Mouse (Mus musculus) stomach, postnatal 0 days (tissue): ENCODE measurements around the gene Speer4c. TPM values are rescaled to one million over a fixed set of nuclear protein-coding genes. Genes with fewer than 3 reads are reported as not detected.
A peak's percentile ranks its signal among the peaks of the same experiment; 100 is the strongest.
"Not testable (repeated sequence)": the region's sequence is repeated elsewhere in the genome, so short reads cannot be mapped to it uniquely, and the experiment has no call there.

Source experiments
- ATAC-seq: fragments of 200-750 bp; cut with Nextera tagmentation; 2 replicates; pipeline ENCODE4 v1.8.0; 2017; ENCODE audit not compliant: low FRiP score, low TSS enrichment
- DNase-seq: peaks from one replicate; pipeline ENCODE4 v3.0.0-alpha.2; 2016; ENCODE audit warnings: low spot score
- H3K27ac ChIP-seq: fragments of 300-500 bp; sonication (generic); replicated peaks from 2 replicates; pipeline ENCODE4 v1.5.1; 2014; ENCODE audit warnings: mild to moderate bottlenecking, control low read depth
- H3K27me3 ChIP-seq: fragments of 300-500 bp; sonication (generic); 2 replicates; pipeline ENCODE4 v1.6.1; 2014; ENCODE audit warnings: low read length; ENCODE audit not compliant: control insufficient read depth, insufficient read depth
- H3K36me3 ChIP-seq: fragments of 300-500 bp; sonication (generic); 2 replicates; pipeline ENCODE4 v1.6.1; 2014; ENCODE audit warnings: low read length, mixed read lengths; ENCODE audit not compliant: control insufficient read depth, insufficient read depth
- H3K4me1 ChIP-seq: fragments of 300-500 bp; sonication (generic); replicated peaks from 2 replicates; pipeline ENCODE4 v1.6.1; 2014; ENCODE audit warnings: antibody characterized with exemption; ENCODE audit not compliant: control insufficient read depth, insufficient read depth
- H3K4me2 ChIP-seq: fragments of 300-500 bp; sonication (generic); replicated peaks from 2 replicates; pipeline ENCODE4 v1.6.1; 2014; ENCODE audit warnings: low read depth, mild to moderate bottlenecking, control low read depth, moderate library complexity
- H3K4me3 ChIP-seq: fragments of 300-500 bp; sonication (generic); 2 replicates; pipeline ENCODE4 v1.5.1; 2014; ENCODE audit warnings: low read depth, low read length, control low read depth
- H3K9ac ChIP-seq: fragments of 300-500 bp; sonication (generic); 2 replicates; pipeline ENCODE4 v1.6.1; 2014; ENCODE audit warnings: mild to moderate bottlenecking, low read length, control low read depth, mixed read lengths
- H3K9me3 ChIP-seq: fragments of 300-500 bp; sonication (generic); 2 replicates; pipeline ENCODE4 v1.6.1; 2016; ENCODE audit warnings: low read length; ENCODE audit not compliant: control insufficient read depth
- WGBS: fragments of 180-500 bp; shearing (Covaris S2); extraction: QIAGEN DNeasy Blood & Tissue Kit; methylation state at CpG from one replicate; pipeline ENCODE4 v1.1.7; 2014; 5-methylcytosine and 5-hydroxymethylcytosine counted together
- polyA plus RNA-seq: library from polyadenylated mRNA; unstranded; fragments of >200 nt; fragmentation: Nextera tagmentation; extraction: Ambion mirVana; gene quantifications from 2 replicates; pipeline ENCODE4 v1.2.1, GENCODE M21; 2015

Gene Speer4c
- polyA plus RNA-seq, 1 experiment from 2014 or later: not detected

- DNase-seq: peak; percentile 39
- H3K27me3 ChIP-seq, ATAC-seq, H3K27ac ChIP-seq, H3K9ac ChIP-seq, H3K9me3 ChIP-seq, H3K4me2 ChIP-seq, H3K36me3 ChIP-seq, H3K4me1 ChIP-seq, H3K4me3 ChIP-seq: not testable (repeated sequence)
- 69% methylated on average over 7 of the region's 7 CpGs for WGBS
Observed at GRCm38 (mm10) chr5:15663847-15664246, 50.2 kb downstream of the Speer4c start.

Other genes starting within 250 kb of the Speer4c start
- gene Gm21149, start 237.7 kb downstream of the Speer4c start, polyA plus RNA-seq: 0.29 TPM in 1 of 2 replicates, not detected in the other
- not detected in 2 replicates for gene Gm21190, start 185.0 kb downstream of the Speer4c start, polyA plus RNA-seq
- gene Gm21083, start 136.9 kb downstream of the Speer4c start, polyA plus RNA-seq: not detected in 2 replicates
- not detected in 2 replicates for gene Speer4d, start 95.2 kb downstream of the Speer4c start, polyA plus RNA-seq
- not detected in 2 replicates for gene 4930572O03Rik, start 57.2 kb downstream of the Speer4c start, polyA plus RNA-seq
- 7.5 and 7.6 TPM in 2 replicates for gene Cacna2d1, start 220.4 kb upstream of the Speer4c start, polyA plus RNA-seq